Mouse (Mus musculus): ENCODE results near the gene Olfr221.

Olfr221 gene

DNA sequence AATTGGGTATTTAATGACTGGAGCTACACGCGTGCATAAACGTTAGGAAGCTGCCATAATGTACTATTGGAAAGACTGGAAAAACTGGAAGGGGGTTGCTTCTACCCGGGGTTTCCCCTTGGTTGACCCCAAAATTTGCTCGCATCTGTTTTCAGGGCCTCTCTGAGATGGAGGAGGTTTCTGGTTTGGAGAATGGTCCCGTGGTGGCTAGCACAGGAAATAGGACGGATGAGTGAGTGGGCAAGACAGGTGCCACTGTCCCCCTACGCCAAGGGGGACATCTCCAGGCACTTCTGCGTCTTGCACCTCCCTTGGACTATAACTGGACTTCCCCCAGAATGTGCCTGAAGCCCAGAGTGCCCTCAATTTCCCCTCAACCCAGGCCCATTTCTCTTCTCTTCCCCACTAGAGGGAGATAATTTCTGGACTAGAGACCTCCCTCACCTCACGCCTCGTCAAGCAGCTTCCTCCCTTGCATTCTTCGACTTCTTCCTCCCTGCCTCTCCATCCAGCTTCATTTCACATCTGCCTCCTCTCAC is 23.1 kb downstream of the Olfr221 start:
- no peak for DNase-seq

DNA sequence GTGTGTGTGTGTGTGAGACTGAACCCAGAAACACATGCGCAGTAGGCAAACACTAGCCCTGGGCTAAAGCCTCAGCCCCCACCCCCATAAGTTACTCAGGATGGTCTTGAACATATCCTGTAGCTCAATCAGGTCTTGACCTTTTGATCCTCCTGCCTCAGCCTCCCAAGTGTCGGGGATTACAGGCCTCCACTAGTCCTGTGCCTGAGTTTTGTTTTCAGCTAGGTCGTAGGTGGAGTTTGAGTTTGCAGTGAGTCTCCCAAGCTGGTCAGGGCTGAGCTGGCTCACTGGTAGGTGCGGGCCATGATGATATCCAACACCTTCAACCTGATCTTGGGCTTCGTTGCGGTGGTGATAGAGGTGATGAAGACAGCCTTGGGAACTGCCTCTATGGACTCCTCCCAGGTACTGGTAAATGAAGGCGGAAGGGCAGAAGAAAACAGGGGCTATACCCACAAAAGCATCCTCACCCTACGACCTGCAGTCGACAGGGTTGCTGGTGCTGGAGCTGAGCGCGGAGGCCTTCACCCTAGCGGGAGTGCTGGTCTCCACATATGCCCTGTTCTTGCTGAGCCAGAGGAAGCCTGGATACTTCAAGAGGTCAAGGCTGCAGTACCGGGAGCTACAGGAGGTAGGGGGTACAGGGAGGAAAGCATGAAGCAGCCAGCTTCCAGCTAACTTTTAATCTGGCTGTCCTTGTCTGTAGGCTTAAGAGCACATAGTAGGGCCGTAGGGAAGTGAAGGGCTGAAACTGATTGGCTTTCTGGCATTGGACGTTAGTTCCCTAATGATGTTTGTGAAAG is 23.8 kb downstream of the Olfr221 start:
- no peak for DNase-seq

DNA sequence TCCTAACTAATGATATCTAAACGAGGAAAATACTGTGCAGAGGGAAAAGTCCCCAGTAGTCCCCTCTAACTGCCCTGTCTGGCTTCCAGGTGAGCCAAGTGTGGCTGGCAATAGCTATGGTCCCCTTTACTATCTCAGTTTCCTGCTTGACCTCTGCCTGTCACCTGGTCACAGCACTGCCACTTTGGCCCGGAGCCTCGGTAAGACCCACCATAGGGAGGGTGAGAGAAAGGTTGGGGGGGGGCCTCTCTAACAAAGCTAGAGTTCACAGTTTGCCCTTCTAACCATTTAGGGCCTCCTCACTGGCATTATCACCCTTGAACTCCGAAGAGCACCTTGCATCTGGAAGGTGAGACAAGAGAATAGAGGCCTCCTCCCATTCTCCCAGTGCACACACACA is 24.6 kb downstream of the Olfr221 start:
- no peak for DNase-seq

- no peak for DNase-seq
Measured at GRCm38 (mm10) chr14:52016625-52017405, 25.4 kb downstream of the Olfr221 start.

- no peak for DNase-seq
Measured at GRCm38 (mm10) chr14:52015445-52016100, 26.7 kb downstream of the Olfr221 start, which contains the start of gene Tmem253. Gene Tmem253, plus strand, starts transcription at chr14:52015658.

DNA sequence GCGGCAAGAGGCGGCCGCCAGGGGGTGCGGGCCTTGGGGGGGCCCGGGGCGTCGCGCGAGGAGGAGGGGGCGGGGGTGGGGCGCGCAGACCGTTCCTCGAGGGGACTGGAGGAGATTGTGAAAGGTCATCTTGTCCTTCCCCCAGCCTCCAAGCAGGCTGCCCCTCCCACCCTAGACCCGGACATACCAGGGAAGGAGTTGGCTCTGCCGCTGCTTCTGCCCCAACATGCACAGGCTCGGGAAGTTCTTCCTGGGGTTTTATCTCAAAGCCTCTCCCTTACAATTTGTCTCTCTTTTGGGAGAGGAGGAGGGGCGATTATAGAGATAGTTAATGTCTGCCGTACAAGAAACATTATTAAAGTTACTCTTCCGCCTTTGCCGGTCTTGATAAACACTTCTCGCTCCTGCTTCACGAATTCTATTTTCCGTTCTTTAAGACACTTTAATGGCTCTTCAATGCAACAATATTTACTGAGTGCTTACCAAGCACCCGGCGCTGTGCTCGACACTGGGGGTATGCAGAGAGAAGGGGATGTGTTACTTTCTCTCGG is 27.4 kb downstream of the Olfr221 start:
- DNase-seq: no peak

DNA sequence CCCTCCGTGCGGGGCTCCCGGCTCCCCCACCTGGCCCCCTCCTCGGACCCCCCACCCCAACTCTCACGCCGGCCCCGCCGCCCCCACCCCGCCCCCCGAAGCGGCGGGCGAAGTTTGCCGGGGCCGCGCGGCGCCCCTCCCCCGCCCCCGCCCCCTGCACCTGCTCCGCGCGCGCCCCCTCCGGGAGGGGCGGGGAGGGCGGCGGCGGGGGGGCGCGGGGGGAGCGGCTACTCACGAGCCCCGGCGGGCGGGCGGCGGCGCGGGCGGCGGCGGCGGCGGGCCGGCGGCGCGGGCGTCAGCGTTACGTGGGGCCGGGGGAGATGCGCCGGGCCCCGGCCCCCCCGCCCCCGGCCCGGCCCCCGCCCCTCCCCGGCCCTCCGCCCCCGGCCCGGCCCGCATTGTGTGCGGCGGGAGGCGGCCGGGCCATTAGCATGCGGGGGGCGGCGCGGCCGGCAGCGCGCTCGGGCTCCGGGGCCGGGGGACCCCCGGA is 27.9 kb downstream of the Olfr221 start:
- no peak for DNase-seq

DNA sequence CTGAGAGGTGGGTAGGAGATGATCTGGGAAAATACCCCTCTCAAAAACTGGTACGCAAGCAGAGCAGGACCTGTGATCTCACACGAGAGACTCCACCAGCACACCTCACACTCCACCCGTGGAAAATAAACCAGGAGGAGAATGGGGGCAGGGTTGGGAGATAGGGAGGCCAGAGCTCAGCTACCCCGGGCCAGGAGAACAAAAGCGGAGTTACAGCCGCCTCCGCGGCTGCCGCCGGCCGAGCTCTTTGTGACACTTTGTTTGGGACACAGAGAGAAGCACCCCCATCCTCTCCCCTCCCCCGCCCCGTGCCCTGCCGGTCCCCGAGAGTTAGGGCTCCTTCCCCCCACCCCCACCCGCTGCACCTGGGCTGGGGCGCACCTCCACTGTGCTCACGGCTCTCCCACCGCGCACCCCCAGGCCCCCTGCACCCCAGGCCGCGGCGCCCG is 28.5 kb downstream of the Olfr221 start:
- DNase-seq: no peak

- no peak for DNase-seq
Measured at GRCm38 (mm10) chr14:52013021-52013610, 29.1 kb downstream of the Olfr221 start.

DNA sequence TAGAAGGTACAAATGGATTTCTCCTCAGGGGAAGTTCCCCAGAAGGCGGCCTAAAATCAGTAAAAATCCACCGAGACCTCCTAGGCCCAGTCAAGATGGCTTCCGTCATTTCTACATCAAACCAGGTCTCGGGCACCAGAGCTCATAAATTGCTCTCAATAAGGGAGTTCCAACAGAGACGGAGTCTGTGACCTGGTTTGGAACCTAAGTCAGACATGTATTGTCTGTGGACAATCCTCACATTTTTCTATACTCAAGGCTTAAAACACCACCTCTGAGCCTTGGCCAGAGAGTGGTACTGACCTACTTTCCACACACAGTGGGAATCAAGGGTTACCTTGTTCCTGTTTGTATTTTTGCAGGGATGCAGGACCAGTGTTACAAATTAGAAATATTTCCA is 29.7 kb downstream of the Olfr221 start:
- DNase-seq: no peak

DNA sequence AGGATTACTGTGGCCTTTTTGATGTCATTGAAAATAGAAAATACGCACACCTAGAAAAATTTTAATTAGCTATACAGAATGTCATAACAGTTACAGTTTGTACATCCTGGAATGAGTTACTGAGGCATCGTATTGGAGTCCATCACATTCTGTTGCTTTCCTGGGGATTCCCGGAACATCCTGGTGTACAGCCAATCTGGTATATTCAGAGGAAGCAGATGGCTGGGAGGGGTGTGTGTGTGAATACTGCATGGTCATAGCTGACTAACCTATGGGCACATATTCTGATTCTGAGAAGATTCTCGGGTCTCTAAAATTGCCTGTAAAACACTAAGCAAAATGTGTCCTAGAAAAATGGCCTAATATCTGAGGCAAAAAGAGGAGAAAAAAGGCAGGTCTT is 30.2 kb downstream of the Olfr221 start:
- DNase-seq: peak; percentile 79

- no peak for DNase-seq
Measured at GRCm38 (mm10) chr14:52011683-52012082, 30.6 kb downstream of the Olfr221 start.

- DNase-seq: no peak
Measured at GRCm38 (mm10) chr14:52010446-52011111, 31.7 kb downstream of the Olfr221 start.

DNA sequence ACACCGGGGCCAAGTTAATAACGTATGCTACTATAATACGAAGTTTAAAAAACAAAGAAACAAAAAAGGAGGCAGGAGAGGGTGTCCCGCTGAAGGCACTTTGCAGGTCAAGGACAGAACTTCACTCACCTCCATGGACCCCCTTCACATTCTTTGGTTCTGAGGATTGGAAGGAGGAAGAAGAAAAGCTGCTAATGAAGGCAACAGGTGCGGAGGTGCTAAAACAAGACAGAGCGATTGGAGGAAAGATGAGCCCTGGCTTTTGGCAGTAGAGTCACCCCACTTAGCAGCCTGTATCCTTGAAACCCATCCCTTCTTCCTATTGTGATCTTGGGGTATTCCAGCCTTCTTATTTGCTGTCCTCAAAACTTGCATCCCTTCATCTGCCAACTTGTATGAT is 32.4 kb downstream of the Olfr221 start:
- no peak for DNase-seq

- DNase-seq: no peak
Measured at GRCm38 (mm10) chr14:52009361-52009760, 32.9 kb downstream of the Olfr221 start.

- DNase-seq: peak; percentile 92
Measured at GRCm38 (mm10) chr14:52008321-52009203, 33.7 kb downstream of the Olfr221 start.

GRCm38 (mm10) chr14:52006771-52007170 is 35.5 kb downstream of the Olfr221 start:
- DNase-seq: no peak

- no peak for DNase-seq
Measured at GRCm38 (mm10) chr14:52006241-52006640, 36.0 kb downstream of the Olfr221 start.

GRCm38 (mm10) chr14:52005616-52006015 is 36.6 kb downstream of the Olfr221 start:
- no peak for DNase-seq

DNA sequence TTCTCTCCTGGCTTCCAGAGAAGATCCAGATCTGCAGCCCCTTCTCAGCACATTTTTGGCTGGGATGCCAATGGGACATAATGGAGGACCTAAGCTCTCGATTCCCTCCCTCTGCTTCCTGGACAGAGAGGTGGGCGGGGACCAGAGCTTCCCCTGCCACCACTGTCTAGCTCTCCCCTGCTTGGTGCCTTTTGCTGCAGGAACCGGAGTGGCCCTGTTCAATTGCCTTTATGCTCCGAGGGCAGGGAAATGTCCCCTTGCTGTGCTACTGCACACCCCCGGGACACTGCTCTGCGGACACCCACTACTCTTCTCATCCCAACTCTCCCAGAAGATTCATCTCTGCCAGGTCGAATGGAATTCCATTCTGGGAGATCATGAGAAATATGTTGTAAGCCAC is 37.1 kb downstream of the Olfr221 start:
- DNase-seq: no peak
